Mouse (Mus musculus): ENCODE measurements around the gene Eif2s2. TPM values are rescaled to one million over a fixed set of nuclear protein-coding genes. Genes with fewer than 3 reads are reported as not detected.

The Eif2s2 gene
- 46.8 and 88.6 TPM in 2 replicates for polyA plus RNA-seq (2011; ENCODE audit: insufficient read depth, insufficient read length, low replicate concordance, missing spikeins)

- TF ChIP-seq CTCF (IDR thresholded peaks at IDR 0.05; ENCODE audit: control insufficient read depth, insufficient read depth, low read length) (no peak), POLR2A (IDR thresholded peaks at IDR 0.05; ENCODE audit: borderline replicate concordance, control insufficient read depth, low read depth, low read length) (peak; percentile 80; the same call in 1 of the 2 replicates)
- Histone ChIP-seq H3K27ac (ENCODE audit: control insufficient read depth, insufficient read depth, low read depth, low read length, poor library complexity) (peak within 1 kb of the TSS; percentile 85), H3K4me3 (replicated peaks; ENCODE audit: control insufficient read depth, low read depth, low read length) (peak within 1 kb of the TSS; percentile 96), H3K4me1 (ENCODE audit: control insufficient read depth, insufficient read depth, low read length) (no peaks in the 10 kb centered on the region; the same call in 1 of the 2 replicates)
- WGBS, result under 1% methylated on average over 75 of the region's 75 CpGs
Measured at GRCm38 (mm10) chr2:154892201-154893044, at the start of gene Eif2s2. Eif2s2 (minus strand) TSS chr2:154892935.

- no peak overlapping the region for H3K4me3 ChIP-seq (replicated peaks; ENCODE audit: control insufficient read depth, low read depth, low read length)
- no peak overlapping the region for H3K27ac ChIP-seq (ENCODE audit: control insufficient read depth, insufficient read depth, low read depth, low read length, poor library complexity)
- no peak for TF ChIP-seq POLR2A (IDR thresholded peaks at IDR 0.05; ENCODE audit: borderline replicate concordance, control insufficient read depth, low read depth, low read length)
- TF ChIP-seq CTCF (IDR thresholded peaks at IDR 0.05; ENCODE audit: control insufficient read depth, insufficient read depth, low read length), result no peak
- H3K4me1 ChIP-seq (ENCODE audit: control insufficient read depth, insufficient read depth, low read length), result no peaks in the 10 kb centered on the region
- 9% methylated on average over 10 of the region's 10 CpGs for WGBS
Measured at GRCm38 (mm10) chr2:154941952-154942351, 49.2 kb upstream of the Eif2s2 start.

GRCm38 (mm10) chr2:154937547-154938390, 45.0 kb upstream of the Eif2s2 start:
- H3K4me1 ChIP-seq (ENCODE audit: control insufficient read depth, insufficient read depth, low read length), result no peaks in the 10 kb centered on the region
- TF ChIP-seq POLR2A (IDR thresholded peaks at IDR 0.05; ENCODE audit: borderline replicate concordance, control insufficient read depth, low read depth, low read length) (no peak), CTCF (IDR thresholded peaks at IDR 0.05; ENCODE audit: control insufficient read depth, insufficient read depth, low read length) (no peak)
- H3K27ac ChIP-seq (ENCODE audit: control insufficient read depth, insufficient read depth, low read depth, low read length, poor library complexity), result no peak overlapping the region
- WGBS, result 79% methylated on average over 8 of the region's 8 CpGs
- H3K4me3 ChIP-seq (replicated peaks; ENCODE audit: control insufficient read depth, low read depth, low read length), result no peak overlapping the region

- no peak overlapping the region for H3K27ac ChIP-seq (ENCODE audit: control insufficient read depth, insufficient read depth, low read depth, low read length, poor library complexity)
- H3K4me3 ChIP-seq (replicated peaks; ENCODE audit: control insufficient read depth, low read depth, low read length), result no peak overlapping the region
- TF ChIP-seq CTCF (IDR thresholded peaks at IDR 0.05; ENCODE audit: control insufficient read depth, insufficient read depth, low read length) (no peak), POLR2A (IDR thresholded peaks at IDR 0.05; ENCODE audit: borderline replicate concordance, control insufficient read depth, low read depth, low read length) (no peak)
- H3K4me1 ChIP-seq (ENCODE audit: control insufficient read depth, insufficient read depth, low read length), result no peaks in the 10 kb centered on the region
- 62% methylated on average over 11 of the region's 11 CpGs for WGBS
Measured at GRCm38 (mm10) chr2:154936536-154937155, 43.9 kb upstream of the Eif2s2 start.

GRCm38 (mm10) chr2:154936106-154936505, 43.4 kb upstream of the Eif2s2 start:
- H3K4me1 ChIP-seq (ENCODE audit: control insufficient read depth, insufficient read depth, low read length), result no peaks in the 10 kb centered on the region
- WGBS, result 70% methylated on average over 6 of the region's 6 CpGs
- TF ChIP-seq POLR2A (IDR thresholded peaks at IDR 0.05; ENCODE audit: borderline replicate concordance, control insufficient read depth, low read depth, low read length) (no peak), CTCF (IDR thresholded peaks at IDR 0.05; ENCODE audit: control insufficient read depth, insufficient read depth, low read length) (no peak)
- no peak overlapping the region for H3K4me3 ChIP-seq (replicated peaks; ENCODE audit: control insufficient read depth, low read depth, low read length)
- no peak overlapping the region for H3K27ac ChIP-seq (ENCODE audit: control insufficient read depth, insufficient read depth, low read depth, low read length, poor library complexity)

- no peak overlapping the region for H3K27ac ChIP-seq (ENCODE audit: control insufficient read depth, insufficient read depth, low read depth, low read length, poor library complexity)
- H3K4me1 ChIP-seq (ENCODE audit: control insufficient read depth, insufficient read depth, low read length), result no peaks in the 10 kb centered on the region
- no peak overlapping the region for H3K4me3 ChIP-seq (replicated peaks; ENCODE audit: control insufficient read depth, low read depth, low read length)
- TF ChIP-seq CTCF (IDR thresholded peaks at IDR 0.05; ENCODE audit: control insufficient read depth, insufficient read depth, low read length), result no peak
- TF ChIP-seq POLR2A (IDR thresholded peaks at IDR 0.05; ENCODE audit: borderline replicate concordance, control insufficient read depth, low read depth, low read length), result no peak
- WGBS, result 27% methylated on average over 4 of the region's 4 CpGs
Measured at GRCm38 (mm10) chr2:154933884-154934283, 41.1 kb upstream of the Eif2s2 start.

GRCm38 (mm10) chr2:154928298-154928697, 35.6 kb upstream of the Eif2s2 start:
- no peaks in the 10 kb centered on the region for H3K4me1 ChIP-seq (ENCODE audit: control insufficient read depth, insufficient read depth, low read length)
- no peak overlapping the region for H3K27ac ChIP-seq (ENCODE audit: control insufficient read depth, insufficient read depth, low read depth, low read length, poor library complexity)
- WGBS, result 85% methylated on average over 2 of the region's 2 CpGs
- TF ChIP-seq CTCF (IDR thresholded peaks at IDR 0.05; ENCODE audit: control insufficient read depth, insufficient read depth, low read length) (no peak), POLR2A (IDR thresholded peaks at IDR 0.05; ENCODE audit: borderline replicate concordance, control insufficient read depth, low read depth, low read length) (no peak)
- no peak overlapping the region for H3K4me3 ChIP-seq (replicated peaks; ENCODE audit: control insufficient read depth, low read depth, low read length)
